21 mouse cellular contexts compared by ENCODE assay signal in the genomic region with DNA sequence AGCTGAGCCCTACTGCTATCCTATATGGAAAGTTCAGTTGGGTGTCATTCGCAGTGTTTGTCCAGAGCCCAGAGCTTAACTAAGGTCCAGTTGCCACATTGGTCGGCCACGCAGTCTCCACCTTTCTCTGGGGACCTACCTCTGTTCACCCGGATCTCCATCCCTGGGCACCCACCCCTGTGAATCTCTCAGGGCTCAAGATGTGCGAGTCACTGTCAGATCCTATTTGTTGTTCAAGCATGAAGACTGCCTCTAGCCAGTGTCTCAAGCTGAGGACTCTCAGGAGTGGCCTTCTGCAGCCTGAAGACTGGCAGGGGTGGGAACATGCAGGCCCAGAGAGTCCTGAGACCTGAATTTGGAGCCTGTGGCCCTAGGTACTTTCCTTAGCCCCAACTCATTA. TPM values are rescaled to one million over a fixed set of nuclear protein-coding genes. Genes with fewer than 3 reads are reported as not detected.
DNase-seq lines count a peak whose midpoint lies in the region; ATAC-seq and TF ChIP-seq lines count a peak whose summit lies in the region.
"Had no signal": no experiment of that assay in that cellular context is flagged by ENCODE, and none has a peak within 500 bp of the region (broad histone marks: within the 10 kb centered on the region; RNA-seq: fewer than 3 reads in every experiment).

No protein-coding gene starts in this region.

- WGBS in heart, embryonic 10.5 days: 82% methylated on average over 5 of the region's 5 CpGs
- 90% methylated on average over 5 of the region's 5 CpGs for WGBS in midbrain, embryonic 12.5 days
- 87% methylated on average over 5 of the region's 5 CpGs for WGBS in midbrain, embryonic 11.5 days
- WGBS in limb, embryonic 12.5 days: 90% methylated on average over 5 of the region's 5 CpGs
- WGBS in liver, postnatal 0 days (ENCODE audit: insufficient replicate concordance): 70% methylated on average over 5 of the region's 5 CpGs

- H3K36me3 ChIP-seq in heart, embryonic 10.5 days: peaks cover 52% of the 10 kb centered on the region
- peaks cover 51% of the 10 kb centered on the region for H3K36me3 ChIP-seq in midbrain, embryonic 12.5 days
- H3K36me3 ChIP-seq in midbrain, embryonic 11.5 days (ENCODE audit: control insufficient read depth, insufficient read depth, low read length): peaks cover 9% of the 10 kb centered on the region
- H3K36me3 ChIP-seq in limb, embryonic 12.5 days: peaks cover 51% of the 10 kb centered on the region
- H3K36me3 ChIP-seq in liver, postnatal 0 days (replicated peaks; ENCODE audit: insufficient read depth, low read length): peaks cover 49% of the 10 kb centered on the region

- DNase-seq in heart, embryonic 10.5 days (ENCODE audit: low spot score): no peak
- no peak for DNase-seq in heart, adult 8-10 months (ENCODE audit: low spot score)
- DNase-seq in midbrain, embryonic 11.5 days (ENCODE audit: low spot score, missing footprints): no peak
- DNase-seq in liver, postnatal 0 days: no peak
- DNase-seq in urinary bladder, adult 18-20 months (ENCODE audit: low spot score in 2 of 2): no peak
- DNase-seq: adrenal gland, adult 8-10 months; cerebellum, adult 2 months; gastrocnemius, adult 2 months; kidney, adult 11 months; kidney, postnatal 25 days; right cerebral cortex, adult 18-20 months; thymus, postnatal 4 days had no signal

- no peak overlapping the region for H3K4me2 ChIP-seq in midbrain, embryonic 12.5 days (replicated peaks)
- no peak overlapping the region for H3K4me2 ChIP-seq in midbrain, embryonic 11.5 days
- H3K4me2 ChIP-seq in limb, embryonic 12.5 days: no peak overlapping the region
- H3K4me2 ChIP-seq in liver, postnatal 0 days (ENCODE audit: low read depth, low read length): peak overlapping the region; percentile 43
- H3K4me2 ChIP-seq: heart, embryonic 15.5 days; lung, embryonic 15.5 days had no signal

- TF ChIP-seq EP300 in liver, postnatal 0 days (IDR thresholded peaks at IDR 0.05; ENCODE audit: low read depth): no peak

- H3K4me1 ChIP-seq in heart, embryonic 10.5 days: peaks cover 76% of the 10 kb centered on the region
- H3K4me1 ChIP-seq in midbrain, embryonic 12.5 days: no peaks in the 10 kb centered on the region
- H3K4me1 ChIP-seq in midbrain, embryonic 11.5 days (ENCODE audit: control insufficient read depth, insufficient read depth, low read length): no peaks in the 10 kb centered on the region
- no peaks in the 10 kb centered on the region for H3K4me1 ChIP-seq in limb, embryonic 12.5 days (replicated peaks)
- H3K4me1 ChIP-seq in liver, postnatal 0 days (ENCODE audit: insufficient read depth): peaks cover 63% of the 10 kb centered on the region
- H3K4me1 ChIP-seq: lung, embryonic 15.5 days had no signal

- H3K27ac ChIP-seq in heart, embryonic 10.5 days: peak overlapping the region; percentile 75; the same call in 1 of the 2 replicates
- H3K27ac ChIP-seq in midbrain, embryonic 12.5 days (replicated peaks): 0 out of 2 replicates have a peak overlapping the region, but pooled peaks have one; percentile 10
- no peak overlapping the region for H3K27ac ChIP-seq in midbrain, embryonic 11.5 days (ENCODE audit: low read depth, low read length)
- peak overlapping the region; percentile 25; the same call in 1 of the 2 replicates for H3K27ac ChIP-seq in limb, embryonic 12.5 days
- peak overlapping the region; percentile 92 for H3K27ac ChIP-seq in liver, postnatal 0 days (ENCODE audit: low read depth)
- H3K27ac ChIP-seq: gastrocnemius, adult 2 months; heart, embryonic 15.5 days; lung, embryonic 15.5 days; stomach, postnatal 0 days had no signal

- no peaks in the 10 kb centered on the region for H3K9me3 ChIP-seq in heart, embryonic 10.5 days
- H3K9me3 ChIP-seq in midbrain, embryonic 12.5 days: no peaks in the 10 kb centered on the region
- no peaks in the 10 kb centered on the region for H3K9me3 ChIP-seq in midbrain, embryonic 11.5 days (ENCODE audit: control insufficient read depth, low read length)
- H3K9me3 ChIP-seq in limb, embryonic 12.5 days: no peaks in the 10 kb centered on the region
- H3K9me3 ChIP-seq in liver, postnatal 0 days (ENCODE audit: low read length): no peaks in the 10 kb centered on the region
- H3K9me3 ChIP-seq: heart, embryonic 15.5 days; lung, embryonic 15.5 days had no signal

- ATAC-seq in midbrain, embryonic 12.5 days (ENCODE audit: low FRiP score, low read depth): no peak
- ATAC-seq in midbrain, embryonic 11.5 days (ENCODE audit: low FRiP score): no peak
- no peak for ATAC-seq in limb, embryonic 12.5 days (ENCODE audit: insufficient number of reproducible peaks, insufficient read depth, low FRiP score, low TSS enrichment, low read depth)
- no peak for ATAC-seq in liver, postnatal 0 days
- ATAC-seq: forebrain, embryonic 14.5 days; hindbrain, embryonic 16.5 days had no signal

- no peaks in the 10 kb centered on the region for H3K27me3 ChIP-seq in heart, embryonic 10.5 days (ENCODE audit: insufficient read depth, poor library complexity, severe bottlenecking)
- H3K27me3 ChIP-seq in midbrain, embryonic 12.5 days: no peaks in the 10 kb centered on the region
- H3K27me3 ChIP-seq in midbrain, embryonic 11.5 days (ENCODE audit: control insufficient read depth, insufficient read depth, low read length): no peaks in the 10 kb centered on the region
- no peaks in the 10 kb centered on the region for H3K27me3 ChIP-seq in limb, embryonic 12.5 days
- no peaks in the 10 kb centered on the region for H3K27me3 ChIP-seq in liver, postnatal 0 days (ENCODE audit: insufficient read depth, low read length)
- H3K27me3 ChIP-seq: heart, embryonic 15.5 days; lung, embryonic 15.5 days had no signal

- 0 out of 2 replicates have a peak overlapping the region, but pooled peaks have one; percentile 2 for H3K4me3 ChIP-seq in heart, embryonic 10.5 days
- H3K4me3 ChIP-seq in midbrain, embryonic 12.5 days: no peak overlapping the region
- no peak overlapping the region for H3K4me3 ChIP-seq in midbrain, embryonic 11.5 days (ENCODE audit: low read depth, low read length)
- no peak overlapping the region for H3K4me3 ChIP-seq in limb, embryonic 12.5 days (replicated peaks)
- no peak overlapping the region for H3K4me3 ChIP-seq in liver, postnatal 0 days (ENCODE audit: low read depth, low read length)
- H3K4me3 ChIP-seq: gastrocnemius, adult 2 months; heart, embryonic 15.5 days; lung, embryonic 15.5 days; myocyte had no signal

- TF ChIP-seq CTCF in liver, postnatal 0 days (IDR thresholded peaks at IDR 0.05; ENCODE audit: low read depth): no peak

- no peak overlapping the region for H3K9ac ChIP-seq in midbrain, embryonic 12.5 days (replicated peaks)
- H3K9ac ChIP-seq in midbrain, embryonic 11.5 days (ENCODE audit: low read length): no peak overlapping the region
- H3K9ac ChIP-seq in limb, embryonic 12.5 days (replicated peaks): no peak overlapping the region; the same call in 1 of the 2 replicates
- peak overlapping the region; percentile 36 for H3K9ac ChIP-seq in liver, postnatal 0 days (replicated peaks)
- H3K9ac ChIP-seq: heart, embryonic 15.5 days; lung, embryonic 15.5 days had no signal

RNA-seq across cellular contexts. Expression of a gene that starts 15.8 kb away (rescaled TPM):
- polyA plus RNA-seq in heart, embryonic 10.5 days (2016; fragmentation: Nextera tagmentation; extraction: Ambion mirVana): 156 and 188 TPM in 2 replicates
- 100 to 1,000 TPM; 143 to 197 (median 166) TPM for total RNA-seq in heart, adult 8-10 months (2022)
- 58.0 and 61.4 TPM in 2 replicates for polyA plus RNA-seq in midbrain, embryonic 12.5 days (2016; fragmentation: Nextera tagmentation; extraction: Ambion mirVana)
- polyA plus RNA-seq in midbrain, embryonic 11.5 days (2014; fragmentation: Nextera tagmentation; extraction: Ambion mirVana): 70.4 and 77.3 TPM in 2 replicates
- polyA plus RNA-seq in limb, embryonic 12.5 days (2016; fragmentation: Nextera tagmentation; extraction: Ambion mirVana): 40.1 and 45.6 TPM in 2 replicates
- 124 and 126 TPM in 2 replicates for polyA plus RNA-seq in liver, postnatal 0 days (2015; fragmentation: Nextera tagmentation; extraction: Ambion mirVana)

RNA-seq across cellular contexts. Expression of a gene that starts 36.1 kb away (rescaled TPM):
- 139 and 162 TPM in 2 replicates for polyA plus RNA-seq in heart, embryonic 10.5 days (2016; fragmentation: Nextera tagmentation; extraction: Ambion mirVana)
- 10 to 100 TPM; 20.2 to 24.8 (median 23.0) TPM for total RNA-seq in heart, adult 8-10 months (2022)
- polyA plus RNA-seq in midbrain, embryonic 12.5 days (2016; fragmentation: Nextera tagmentation; extraction: Ambion mirVana): 122 and 126 TPM in 2 replicates
- polyA plus RNA-seq in midbrain, embryonic 11.5 days (2014; fragmentation: Nextera tagmentation; extraction: Ambion mirVana): 137 and 140 TPM in 2 replicates
- polyA plus RNA-seq in limb, embryonic 12.5 days (2016; fragmentation: Nextera tagmentation; extraction: Ambion mirVana): 157 TPM in 2 replicates
- 40.0 and 41.5 TPM in 2 replicates for polyA plus RNA-seq in liver, postnatal 0 days (2015; fragmentation: Nextera tagmentation; extraction: Ambion mirVana)

RNA-seq across cellular contexts. Expression of a gene that starts 58.6 kb away (rescaled TPM):
- 0.06 and 0.20 TPM in 2 replicates for polyA plus RNA-seq in heart, embryonic 10.5 days (2016; fragmentation: Nextera tagmentation; extraction: Ambion mirVana)
- not detected for total RNA-seq in heart, adult 8-10 months (2022)
- polyA plus RNA-seq in midbrain, embryonic 12.5 days (2016; fragmentation: Nextera tagmentation; extraction: Ambion mirVana): 0.59 and 0.82 TPM in 2 replicates
- polyA plus RNA-seq in midbrain, embryonic 11.5 days (2014; fragmentation: Nextera tagmentation; extraction: Ambion mirVana): 0.25 and 0.26 TPM in 2 replicates
- polyA plus RNA-seq in limb, embryonic 12.5 days (2016; fragmentation: Nextera tagmentation; extraction: Ambion mirVana): 1.6 TPM in 2 replicates
- polyA plus RNA-seq in liver, postnatal 0 days (2015; fragmentation: Nextera tagmentation; extraction: Ambion mirVana): 0.07 and 0.09 TPM in 2 replicates
- total RNA-seq: adrenal gland, adult 8-10 months; gastrocnemius, adult 2 months; megakaryocyte progenitor cell, adult 5-6 weeks had no signal
- polyA plus RNA-seq: heart, embryonic 15.5 days; myocyte had no signal
